Mouse (Mus musculus) testis, postnatal 14 days (tissue): ENCODE results near the gene Syt8.

Experiments
- DNase-seq: peaks from one replicate; pipeline ENCODE4 v3.0.0; 2021; ENCODE audit warnings: low spot score

Syt8 gene

GRCm38 (mm10) chr7:142408686-142409085, 26.0 kb upstream of the Syt8 start:
- DNase-seq: no peak

GRCm38 (mm10) chr7:142409603-142410002, 25.0 kb upstream of the Syt8 start:
- no peak for DNase-seq

- DNase-seq: no peak
Observed at GRCm38 (mm10) chr7:142413285-142413684, 21.4 kb upstream of the Syt8 start.

GRCm38 (mm10) chr7:142415314-142415713, 19.3 kb upstream of the Syt8 start:
- DNase-seq: no peak

- no peak for DNase-seq
Observed at GRCm38 (mm10) chr7:142416225-142416624, 18.4 kb upstream of the Syt8 start.

- no peak for DNase-seq
Observed at GRCm38 (mm10) chr7:142418027-142418426, 16.6 kb upstream of the Syt8 start.

GRCm38 (mm10) chr7:142418679-142419078, 16.0 kb upstream of the Syt8 start:
- no peak for DNase-seq

GRCm38 (mm10) chr7:142419887-142420286, 14.8 kb upstream of the Syt8 start:
- no peak for DNase-seq

GRCm38 (mm10) chr7:142421826-142422225, 12.8 kb upstream of the Syt8 start:
- no peak for DNase-seq

GRCm38 (mm10) chr7:142425641-142426213, 8.9 kb upstream of the Syt8 start:
- no peak for DNase-seq

- DNase-seq: no peak
Observed at GRCm38 (mm10) chr7:142428213-142428612, 6.4 kb upstream of the Syt8 start.

- no peak for DNase-seq
Observed at GRCm38 (mm10) chr7:142430160-142430678, 4.4 kb upstream of the Syt8 start.

GRCm38 (mm10) chr7:142431106-142431505, 3.5 kb upstream of the Syt8 start:
- no peak for DNase-seq

- DNase-seq: no peak
Observed at GRCm38 (mm10) chr7:142433623-142434022, 1.0 kb upstream of the Syt8 start.

GRCm38 (mm10) chr7:142435524-142435923, 874 bp downstream of the Syt8 start:
- DNase-seq: peak; percentile 59

- DNase-seq: peak; percentile 39
Observed at GRCm38 (mm10) chr7:142437324-142437723, 2.7 kb downstream of the Syt8 start.

- no peak for DNase-seq
Observed at GRCm38 (mm10) chr7:142439966-142440365, 5.3 kb downstream of the Syt8 start.

GRCm38 (mm10) chr7:142440657-142441114, 6.0 kb downstream of the Syt8 start:
- DNase-seq: peak; percentile 31

GRCm38 (mm10) chr7:142441585-142441984, 6.9 kb downstream of the Syt8 start, which contains the start of gene Tnni2:
Tnni2 (plus strand) TSS chr7:142441808.
- no peak for DNase-seq

- no peak for DNase-seq
Observed at GRCm38 (mm10) chr7:142442081-142442907, 7.6 kb downstream of the Syt8 start.

GRCm38 (mm10) chr7:142442908-142443420, 8.3 kb downstream of the Syt8 start:
- DNase-seq: no peak

GRCm38 (mm10) chr7:142443474-142443873, 8.8 kb downstream of the Syt8 start:
- DNase-seq: no peak

- DNase-seq: no peak
Observed at GRCm38 (mm10) chr7:142444171-142444570, 9.5 kb downstream of the Syt8 start.
